Mouse (Mus musculus) MEL (cell line): ENCODE measurements around the gene Fam19a5. TPM values are rescaled to one million over a fixed set of nuclear protein-coding genes. Genes with fewer than 3 reads are reported as not detected.

ENCODE experiments used
- DNase-seq: peaks from one replicate; pipeline ENCODE4 v3.0.0; 2011; ENCODE audit warnings: low read depth, low spot score
- H3K27ac ChIP-seq: 2 replicates; pipeline ENCODE4 v1.5.1; 2012; ENCODE audit warnings: low read depth, mild to moderate bottlenecking, control low read depth, low read length, moderate library complexity; ENCODE audit not compliant: control insufficient read depth
- H3K27me3 ChIP-seq, 2 experiments: fragments of 150-350 bp in 1 of 2; sonication (generic) in 1 of 2; 2 replicates each; pipeline ENCODE4 v1.6.1; 2012; ENCODE audit warnings: low read length in 2 of 2, mild to moderate bottlenecking in 2 of 2, improper control_type of control experiment in 1 of 2, moderate library complexity in 1 of 2; ENCODE audit not compliant: insufficient read depth in 2 of 2, control insufficient read depth in 1 of 2
- H3K36me3 ChIP-seq, 2 experiments: 2 replicates each; pipeline ENCODE4 v1.6.1; 2012 to 2014; ENCODE audit warnings: low read length in 2 of 2, improper control_type of control experiment in 1 of 2, inconsistent platforms in 1 of 2, mild to moderate bottlenecking in 1 of 2; ENCODE audit not compliant: insufficient read depth in 2 of 2, control insufficient read depth in 1 of 2
- H3K4me1 ChIP-seq, 2 experiments: fragments of 150-350 bp in 1 of 2; sonication (generic) in 1 of 2; 2 replicates each; pipeline ENCODE4 v1.6.1; 2012; ENCODE audit warnings: low read length in 2 of 2, improper control_type of control experiment in 1 of 2, mild to moderate bottlenecking in 1 of 2; ENCODE audit not compliant: insufficient read depth in 2 of 2, control insufficient read depth in 1 of 2
- H3K4me3 ChIP-seq, 2 experiments: fragments of 150-350 bp in 1 of 2; sonication (generic) in 1 of 2; 2 replicates each; pipeline ENCODE4 v1.5.1; 2012; ENCODE audit warnings: low read depth in 2 of 2, low read length in 2 of 2, mild to moderate bottlenecking in 2 of 2, moderate library complexity in 2 of 2, control low read depth in 1 of 2, improper control_type of control experiment in 1 of 2; ENCODE audit not compliant: control insufficient read depth in 1 of 2, insufficient read depth in 1 of 2
- H3K79me2 ChIP-seq: 2 replicates; pipeline ENCODE4 v1.6.1; 2012; ENCODE audit warnings: mild to moderate bottlenecking, low read length, moderate library complexity; ENCODE audit not compliant: control insufficient read depth, poor library complexity, insufficient read depth
- H3K9ac ChIP-seq: 2 replicates; pipeline ENCODE4 v1.6.1; 2012; ENCODE audit warnings: low read depth, mild to moderate bottlenecking, control low read depth, low read length, moderate library complexity; ENCODE audit not compliant: control insufficient read depth, poor library complexity, severe bottlenecking
- H3K9me3 ChIP-seq: fragments of 150-350 bp; sonication (generic); replicated peaks from 2 replicates; pipeline ENCODE4 v1.6.1; 2012; ENCODE audit warnings: mild to moderate bottlenecking, low read length, improper control_type of control experiment, moderate library complexity; ENCODE audit not compliant: insufficient read depth
- CHD1 ChIP-seq: IDR thresholded peaks from 2 replicates; pipeline ENCODE4 v1.6.1; 2012; ENCODE audit warnings: low read depth, mild to moderate bottlenecking, inconsistent platforms, low read length, improper control_type of control experiment
- CHD2 ChIP-seq: IDR thresholded peaks from 2 replicates; pipeline ENCODE4 v1.6.1; 2011; ENCODE audit warnings: low read length, improper control_type of control experiment
- CTCF ChIP-seq, 3 experiments: IDR thresholded peaks in 2 of 3; conservative IDR thresholded peaks in 1 of 3; 2 replicates each; pipeline ENCODE4 v1.5.1; 2011 to 2012; ENCODE audit warnings: low read length in 3 of 3, low read depth in 2 of 3, mild to moderate bottlenecking in 2 of 3, improper control_type of control experiment in 1 of 3, inconsistent platforms in 1 of 3, mixed read lengths in 1 of 3, moderate library complexity in 1 of 3; ENCODE audit not compliant: control insufficient read depth in 1 of 3, insufficient read depth in 1 of 3, poor library complexity in 1 of 3, severe bottlenecking in 1 of 3
- GABPA ChIP-seq: IDR thresholded peaks from 2 replicates; pipeline ENCODE4 v1.6.1; 2012; ENCODE audit warnings: low read depth, mild to moderate bottlenecking, inconsistent platforms, low read length, improper control_type of control experiment, moderate library complexity
- GATA1 ChIP-seq: IDR thresholded peaks from 2 replicates; pipeline ENCODE4 v1.6.1; 2011; ENCODE audit warnings: low read depth, low read length, improper control_type of control experiment
- HCFC1 ChIP-seq: IDR thresholded peaks from 2 replicates; pipeline ENCODE4 v1.6.1; 2012; ENCODE audit warnings: low read depth, mild to moderate bottlenecking, inconsistent platforms, low read length, improper control_type of control experiment, moderate library complexity
- JUND ChIP-seq: IDR thresholded peaks from 2 replicates; pipeline ENCODE4 v1.6.1; 2011; ENCODE audit warnings: low read depth, mild to moderate bottlenecking, improper control_type of control experiment, low read length
- KAT2A ChIP-seq: conservative IDR thresholded peaks from 2 replicates; pipeline ENCODE4 v1.6.1; 2012; ENCODE audit warnings: low read depth, low read length, improper control_type of control experiment, inconsistent platforms
- MEF2A ChIP-seq: IDR thresholded peaks from 2 replicates; pipeline ENCODE4 v1.6.1; 2014; ENCODE audit warnings: low read depth, mild to moderate bottlenecking, inconsistent platforms, low read length, improper control_type of control experiment; ENCODE audit not compliant: poor library complexity, insufficient replicate concordance, severe bottlenecking; ENCODE audit errors: extremely low read depth
- MYB ChIP-seq: IDR thresholded peaks from 2 replicates; pipeline ENCODE4 v1.6.1; 2011; ENCODE audit warnings: mild to moderate bottlenecking, low read depth, low read length, improper control_type of control experiment
- MYC ChIP-seq: IDR thresholded peaks from 2 replicates; pipeline ENCODE4 v1.6.1; 2011; ENCODE audit warnings: low read depth, mild to moderate bottlenecking, low read length, improper control_type of control experiment, moderate library complexity
- RAD21 ChIP-seq: IDR thresholded peaks from 2 replicates; pipeline ENCODE4 v1.6.1; 2011; ENCODE audit warnings: mild to moderate bottlenecking, low read depth, low read length, improper control_type of control experiment
- TCF12 ChIP-seq: IDR thresholded peaks from 2 replicates; pipeline ENCODE4 v1.6.1; 2014; ENCODE audit warnings: low read depth, mild to moderate bottlenecking, inconsistent platforms, low read length, improper control_type of control experiment, moderate library complexity
- ZC3H11A ChIP-seq: IDR thresholded peaks from 2 replicates; pipeline ENCODE4 v1.6.1; 2012; ENCODE audit warnings: low read depth, mild to moderate bottlenecking, inconsistent platforms, low read length, improper control_type of control experiment
- ZMIZ1 ChIP-seq: IDR thresholded peaks from 2 replicates; pipeline ENCODE4 v1.6.1; 2012; ENCODE audit warnings: low read depth, mild to moderate bottlenecking, inconsistent platforms, low read length, improper control_type of control experiment, moderate library complexity
- polyA plus RNA-seq, 2 experiments: library from polyadenylated mRNA; stranded (reverse) in 1 of 2; unstranded in 1 of 2; fragments of >175 nt in 1 of 2; fragments of >200 nt in 1 of 2; gene quantifications; 2 replicates each; pipeline versions ENCODE4 v1.2.1 to v1.2.4; 2012; ENCODE audit warnings: low replicate concordance in 2 of 2, low read depth in 1 of 2; ENCODE audit not compliant: insufficient read length in 2 of 2, insufficient read depth in 1 of 2, missing spikeins in 1 of 2
- total RNA-seq: library from RNA; depleted of rRNA; stranded (reverse); fragments of 300-350 nt; gene quantifications from 2 replicates; pipeline ENCODE4 v1.2.3, GENCODE M21; 2012

Fam19a5 gene
- total and polyA plus RNA-seq, 3 experiments = not detected

GRCm38 (mm10) chr15:87579861-87580260 is 35.8 kb downstream of the Fam19a5 start:
- no peaks in the 10 kb centered on the region for H3K9me3 ChIP-seq

DNA sequence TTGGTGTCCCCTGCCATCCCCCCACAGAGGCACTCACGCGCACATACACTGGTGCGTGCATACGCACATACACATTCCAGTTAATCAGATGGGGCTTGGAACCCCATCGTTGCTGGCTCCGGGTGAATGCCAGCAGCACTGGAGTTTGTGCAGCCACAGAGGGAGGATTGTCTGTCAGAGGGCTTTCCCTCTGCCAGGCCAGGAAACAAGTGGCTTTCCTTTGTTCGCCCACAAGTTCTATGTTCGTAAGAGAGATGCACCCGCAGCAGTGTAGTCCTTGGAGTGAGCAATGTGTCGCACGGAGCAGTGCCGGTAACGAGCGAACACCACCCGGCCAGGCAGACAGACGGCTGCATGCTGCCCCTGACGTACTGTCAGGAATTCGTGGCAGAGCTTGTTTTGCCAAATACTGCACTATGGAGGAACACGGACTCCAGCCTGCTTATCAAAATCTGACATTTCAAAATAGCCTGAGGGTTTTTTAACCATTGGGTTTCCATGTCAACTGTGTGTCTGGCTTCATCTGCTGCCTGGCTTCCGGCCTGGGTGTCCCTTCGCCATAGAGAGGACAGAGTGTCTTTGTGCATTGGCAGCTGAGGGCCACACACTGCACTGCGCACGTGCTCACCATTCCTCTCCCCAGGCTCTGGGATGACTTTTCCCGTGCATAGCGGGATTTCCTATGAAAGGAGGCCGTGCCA is 40.0 kb downstream of the Fam19a5 start:
- DNase-seq = no peak
- no peak overlapping the region for H3K9ac ChIP-seq
- TF ChIP-seq TCF12 = no peak
- TF ChIP-seq MYB = no peak
- TF ChIP-seq MYC = no peak
- no peak for TF ChIP-seq KAT2A
- no peaks in the 10 kb centered on the region for H3K4me1 ChIP-seq
- H3K36me3 ChIP-seq = no peaks in the 10 kb centered on the region
- no peaks in the 10 kb centered on the region for H3K27me3 ChIP-seq
- H3K9me3 ChIP-seq = no peaks in the 10 kb centered on the region
- no peaks in the 10 kb centered on the region for H3K79me2 ChIP-seq
- no peak overlapping the region for H3K27ac ChIP-seq
- H3K4me3 ChIP-seq = no peak overlapping the region

More at GRCm38 (mm10) chr15:87579861-87580260, 35.8 kb downstream of the Fam19a5 start:
- Histone ChIP-seq H3K36me3 (no peaks in the 10 kb centered on the region), H3K27ac (no peak overlapping the region), H3K27me3 (no peaks in the 10 kb centered on the region), H3K4me1 (no peaks in the 10 kb centered on the region), H3K79me2 (no peaks in the 10 kb centered on the region), H3K4me3 (no peak overlapping the region), H3K9ac (no peak overlapping the region)
- no peak for TF ChIP-seq MYB
- TF ChIP-seq GABPA = no peak
- no peak for TF ChIP-seq ZC3H11A
- TF ChIP-seq CHD1 = no peak
- TF ChIP-seq ZMIZ1 = no peak
- TF ChIP-seq GATA1 = no peak
- TF ChIP-seq MEF2A = no peak
- no peak for TF ChIP-seq MYC
- TF ChIP-seq JUND = no peak
- no peak for TF ChIP-seq CHD2
- TF ChIP-seq CTCF (IDR thresholded peaks at IDR 0.05 in 2 of 3, conservative IDR thresholded peaks at IDR 0.05 in 1 of 3; ENCODE audit: control insufficient read depth in 1 of 3, insufficient read depth in 1 of 3, low read depth in 2 of 3, low read length in 3 of 3, poor library complexity in 1 of 3, severe bottlenecking in 1 of 3) = no peak
- DNase-seq = no peak

GRCm38 (mm10) chr15:87590975-87591374 is 46.9 kb downstream of the Fam19a5 start:
- no peak overlapping the region for H3K27ac ChIP-seq
- TF ChIP-seq CHD2 (no peak), TCF12 (no peak), RAD21 (no peak), CTCF (IDR thresholded peaks at IDR 0.05 in 2 of 3, conservative IDR thresholded peaks at IDR 0.05 in 1 of 3; ENCODE audit: control insufficient read depth in 1 of 3, insufficient read depth in 1 of 3, low read depth in 2 of 3, low read length in 3 of 3, poor library complexity in 1 of 3, severe bottlenecking in 1 of 3) (no peak), MEF2A (no peak), CHD1 (no peak), ZMIZ1 (no peak), MYB (no peak), HCFC1 (no peak)
- no peak overlapping the region for H3K4me3 ChIP-seq
- H3K36me3 ChIP-seq = no peaks in the 10 kb centered on the region
- H3K9me3 ChIP-seq = no peaks in the 10 kb centered on the region
- no peaks in the 10 kb centered on the region for H3K79me2 ChIP-seq
- DNase-seq = no peak
- no peak overlapping the region for H3K9ac ChIP-seq
- no peaks in the 10 kb centered on the region for H3K27me3 ChIP-seq
- H3K4me1 ChIP-seq = no peaks in the 10 kb centered on the region
